Comparison of ENCODE assay signal across 14 mouse cellular contexts in genomic region chr12:3823408-3823807, GRCm38 (mm10). TPM values are rescaled to one million over a fixed set of nuclear protein-coding genes. Genes with fewer than 3 reads are reported as not detected.
DNase-seq lines count a peak whose midpoint lies in the region; ATAC-seq lines count a peak whose summit lies in the region.
"Had no signal": no experiment of that assay in that cellular context is flagged by ENCODE, and none has a peak within 500 bp of the region (broad histone marks: within the 10 kb centered on the region; RNA-seq: fewer than 3 reads in every experiment).

No protein-coding gene starts in this region.

- no peak overlapping the region for H3K9ac ChIP-seq in kidney, embryonic 15.5 days
- H3K9ac ChIP-seq in kidney, embryonic 16.5 days (replicated peaks; ENCODE audit: low read length), result no peak overlapping the region
- no peak overlapping the region for H3K9ac ChIP-seq in kidney, embryonic 14.5 days (ENCODE audit: low read depth, low read length)
- H3K9ac ChIP-seq: limb, embryonic 12.5 days had no signal

- H3K9me3 ChIP-seq in kidney, embryonic 15.5 days (replicated peaks), result no peaks in the 10 kb centered on the region
- H3K9me3 ChIP-seq in kidney, embryonic 16.5 days (ENCODE audit: low read length), result no peaks in the 10 kb centered on the region
- no peaks in the 10 kb centered on the region for H3K9me3 ChIP-seq in kidney, embryonic 14.5 days (ENCODE audit: control insufficient read depth, low read length)
- H3K9me3 ChIP-seq: limb, embryonic 12.5 days had no signal

- WGBS in kidney, embryonic 15.5 days, result 75% methylated on average over 5 of the region's 5 CpGs
- WGBS in kidney, embryonic 16.5 days, result 75% methylated on average over 5 of the region's 5 CpGs
- WGBS in kidney, embryonic 14.5 days, result 78% methylated on average over 5 of the region's 5 CpGs

- no peaks in the 10 kb centered on the region for H3K36me3 ChIP-seq in kidney, embryonic 15.5 days
- H3K36me3 ChIP-seq in kidney, embryonic 16.5 days (ENCODE audit: insufficient read depth, low read length), result no peaks in the 10 kb centered on the region
- no peaks in the 10 kb centered on the region for H3K36me3 ChIP-seq in kidney, embryonic 14.5 days (ENCODE audit: control insufficient read depth, insufficient read depth, low read length)
- H3K36me3 ChIP-seq: limb, embryonic 12.5 days had no signal

- H3K27me3 ChIP-seq in kidney, embryonic 15.5 days, result no peaks in the 10 kb centered on the region
- H3K27me3 ChIP-seq in kidney, embryonic 16.5 days (ENCODE audit: insufficient read depth, low read length), result no peaks in the 10 kb centered on the region
- no peaks in the 10 kb centered on the region for H3K27me3 ChIP-seq in kidney, embryonic 14.5 days (ENCODE audit: control insufficient read depth, insufficient read depth, low read length)
- H3K27me3 ChIP-seq: limb, embryonic 12.5 days had no signal

- H3K4me1 ChIP-seq in kidney, embryonic 15.5 days, result peaks cover 64% of the 10 kb centered on the region
- peaks cover 43% of the 10 kb centered on the region for H3K4me1 ChIP-seq in kidney, embryonic 16.5 days (ENCODE audit: insufficient read depth, low read length)
- H3K4me1 ChIP-seq in kidney, embryonic 14.5 days (ENCODE audit: control insufficient read depth, insufficient read depth, low read length), result peaks cover 37% of the 10 kb centered on the region

- no peak overlapping the region for H3K4me2 ChIP-seq in kidney, embryonic 15.5 days
- H3K4me2 ChIP-seq in kidney, embryonic 16.5 days (replicated peaks; ENCODE audit: low read depth, low read length), result no peak overlapping the region
- H3K4me2 ChIP-seq in kidney, embryonic 14.5 days (replicated peaks; ENCODE audit: low read depth, low read length), result no peak overlapping the region
- H3K4me2 ChIP-seq: limb, embryonic 12.5 days had no signal

- H3K27ac ChIP-seq in kidney, embryonic 15.5 days, result 0 out of 2 replicates have a peak overlapping the region, but pooled peaks have one; percentile 9
- H3K27ac ChIP-seq in kidney, embryonic 16.5 days (ENCODE audit: low read length), result no peak overlapping the region
- H3K27ac ChIP-seq in kidney, embryonic 14.5 days (ENCODE audit: low read depth, low read length), result no peak overlapping the region
- H3K27ac ChIP-seq: limb, embryonic 12.5 days had no signal

- H3K4me3 ChIP-seq in kidney, embryonic 15.5 days (replicated peaks), result no peak overlapping the region
- H3K4me3 ChIP-seq in kidney, embryonic 16.5 days (ENCODE audit: low read length), result no peak overlapping the region
- no peak overlapping the region for H3K4me3 ChIP-seq in kidney, embryonic 14.5 days (ENCODE audit: low read length)
- H3K4me3 ChIP-seq: limb, embryonic 12.5 days had no signal

- no peak for ATAC-seq in kidney, embryonic 15.5 days (replicated peaks; ENCODE audit: low FRiP score)
- ATAC-seq in kidney, embryonic 16.5 days (ENCODE audit: low FRiP score, low TSS enrichment), result no peak
- ATAC-seq in megakaryocyte, adult 5-6 weeks (ENCODE audit: poor library complexity, severe bottlenecking), result peak; percentile 45
- ATAC-seq in kidney, embryonic 14.5 days (ENCODE audit: low FRiP score, low TSS enrichment), result no peak
- ATAC-seq: lung, postnatal 0 days had no signal

- peak; percentile 32 for DNase-seq in adrenal gland, postnatal 14 days
- DNase-seq in adrenal gland, postnatal 10 days, result no peak
- DNase-seq in Muller cell, postnatal 12 days (ENCODE audit: inconsistent ontology term), result peak; percentile 67
- DNase-seq in spleen, postnatal 4 days (ENCODE audit: low spot score in 2 of 2), result no peak
- DNase-seq: adrenal gland, adult 8-10 months; cerebellum, adult 18-20 months; heart, postnatal 10 days; kidney, postnatal 10 days had no signal

RNA-seq across cellular contexts. Expression of gene Dnmt3a, which starts 17.6 kb away (rescaled TPM):
- total RNA-seq in adrenal gland, postnatal 14 days (2021), result 95.6 and 106 TPM in 2 replicates
- total RNA-seq in adrenal gland, postnatal 10 days (2021), result 100 to 1,000 TPM in 1 of 2 experiments, 10 to 100 TPM in 1; 98.7 to 133 TPM
- 124 and 132 TPM in 2 replicates for polyA plus RNA-seq in kidney, embryonic 15.5 days (2015; fragmentation: Nextera tagmentation; extraction: Ambion mirVana)
- polyA plus RNA-seq in kidney, embryonic 16.5 days (2015; fragmentation: Nextera tagmentation; extraction: Ambion mirVana), result 82.9 and 88.1 TPM in 2 replicates
- 3.5 and 5.5 TPM in 2 replicates for total RNA-seq in megakaryocyte, adult 5-6 weeks (2015)
- 5.3 and 13.8 TPM in 2 replicates for total RNA-seq in megakaryocyte, adult 5-6 weeks (2017)
- 59.9 and 87.9 TPM in 2 replicates for polyA plus RNA-seq in kidney, embryonic 14.5 days (2014; fragmentation: Nextera tagmentation; extraction: Ambion mirVana)

Comparison
In these comparisons a context has a peak if more than half of its experiments do, and no peak if none do; other contexts are left out.
1. DNase-seq: peak in adrenal gland, postnatal 14 days (single experiment) and Muller cell, postnatal 12 days (single experiment); none in adrenal gland, postnatal 10 days (single experiment) and spleen, postnatal 4 days (0 of 2).